Mouse (Mus musculus) bone marrow macrophage, adult 2 months (primary cell): Measurements from ENCODE around the gene Ncf1.

Experiments
- CTCF ChIP-seq: IDR thresholded peaks from 2 replicates; pipeline ENCODE4 v1.5.1; 2012; ENCODE audit warnings: low read depth, mild to moderate bottlenecking, low read length, moderate library complexity
- POLR2A ChIP-seq: IDR thresholded peaks from 2 replicates; pipeline ENCODE4 v1.6.1; 2012; ENCODE audit warnings: mild to moderate bottlenecking, low read depth, low read length, borderline replicate concordance

DNA sequence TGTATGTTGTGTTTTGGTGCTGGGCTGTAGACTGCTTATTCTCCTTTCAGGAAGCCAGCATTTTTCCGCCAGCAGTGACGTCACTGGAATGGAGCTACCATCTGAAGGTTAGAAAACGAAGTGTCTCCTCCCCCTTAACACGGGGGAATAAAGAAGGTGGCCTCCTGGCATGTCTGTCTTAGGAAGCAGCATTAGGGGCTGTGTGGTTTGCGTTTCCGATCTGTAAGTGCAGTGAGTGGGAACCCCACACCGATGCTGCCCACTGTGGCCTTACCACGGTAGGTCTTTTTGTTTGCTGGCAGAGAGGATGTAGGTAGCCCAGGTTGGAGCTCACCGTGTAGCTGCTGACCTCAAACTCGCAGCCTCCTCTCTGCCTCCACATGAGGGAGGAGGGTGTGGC lies 22.7 kb downstream of the Ncf1 start:
- TF ChIP-seq POLR2A (no peak), CTCF (no peak)
